ENCODE assay signal across 18 mouse cellular contexts in genomic region chr19:57942281-57942680, GRCm38 (mm10).
A peak's percentile ranks its signal among the peaks of the same experiment; 100 is the strongest.
DNase-seq lines count a peak whose midpoint lies in the region; TF ChIP-seq lines count a peak whose summit lies in the region.
"Had no signal": no experiment of that assay in that cellular context is flagged by ENCODE, and none has a peak within 500 bp of the region (broad histone marks: within the 10 kb centered on the region; RNA-seq: fewer than 3 reads in every experiment).

No protein-coding gene starts in this region.

- H3K4me3 ChIP-seq in gastrocnemius, adult 2 months = no peak overlapping the region
- H3K4me3 ChIP-seq in layer of hippocampus, adult 2 months = no peak overlapping the region
- H3K4me3 ChIP-seq: embryonic facial prominence, embryonic 15.5 days; erythroblast, embryonic 14.5 days; forebrain, embryonic 10.5 days; forebrain, embryonic 15.5 days had no signal

- H3K27ac ChIP-seq in gastrocnemius, adult 2 months = no peak overlapping the region
- H3K27ac ChIP-seq in layer of hippocampus, adult 2 months = peak overlapping the region; percentile 70
- H3K27ac ChIP-seq: embryonic facial prominence, embryonic 15.5 days; forebrain, embryonic 10.5 days had no signal

- intact Hi-C loops in gastrocnemius, adult 2 months (cut with DNase I) = no loop called here
- intact Hi-C loops in gastrocnemius, postnatal 14 days (cut with DNase I; ENCODE audit: low total_unique reads) = no loop called here

- no peak for TF ChIP-seq CTCF in gastrocnemius, adult 2 months (IDR thresholded peaks at IDR 0.05)
- no peak for TF ChIP-seq CTCF in layer of hippocampus, adult 2 months (conservative IDR thresholded peaks at IDR 0.05)
- TF ChIP-seq CTCF in brain, embryonic 14.5 days (IDR thresholded peaks at IDR 0.05; ENCODE audit: borderline replicate concordance, extremely low read depth, insufficient read depth, insufficient read length) = no peak

- peak; percentile 35 for DNase-seq in gastrocnemius, adult 2 months
- no peak for DNase-seq in gastrocnemius, postnatal 14 days
- DNase-seq in layer of hippocampus, adult 2 months (ENCODE audit: low spot score in 2 of 2) = no peak
- no peak for DNase-seq in layer of hippocampus, adult 8-10 months (ENCODE audit: low spot score in 2 of 2)
- DNase-seq in 3134 (ENCODE audit: extremely low read depth, insufficient read length, low spot score) = peak; percentile 9
- peak; percentile 27 for DNase-seq in brain, embryonic 14.5 days (ENCODE audit: low read depth)
- no peak for DNase-seq in right cerebral cortex, postnatal 10 days (ENCODE audit: low spot score in 2 of 2)
- DNase-seq: adrenal gland, adult 8-10 months; adrenal gland, postnatal 36 days; cerebellum, adult 11 months; cerebellum, adult 8-10 months; gastrocnemius, postnatal 25 days; heart, postnatal 10 days; heart, postnatal 4 days had no signal

- no peak for TF ChIP-seq POLR2A in brain, embryonic 14.5 days (IDR thresholded peaks at IDR 0.05; ENCODE audit: borderline replicate concordance, extremely low read depth, insufficient read depth, insufficient read length, poor library complexity, severe bottlenecking)

Comparison
In these comparisons a context has a peak if more than half of its experiments do, and no peak if none do; other contexts are left out.
1. DNase-seq: peak in gastrocnemius, adult 2 months (single experiment), 3134 (single experiment) and brain, embryonic 14.5 days (single experiment); none in gastrocnemius, postnatal 14 days (single experiment), layer of hippocampus, adult 2 months (0 of 2), layer of hippocampus, adult 8-10 months (0 of 2) and right cerebral cortex, postnatal 10 days (0 of 2).